Mouse (Mus musculus) liver, adult 2 months (tissue): ENCODE data around the gene Ephx4. TPM values are rescaled to one million over a fixed set of nuclear protein-coding genes. Genes with fewer than 3 reads are reported as not detected.

Source experiments
- DNase-seq: peaks from one replicate; pipeline ENCODE4 v3.0.0-alpha.2; 2011; ENCODE audit warnings: low read depth, low spot score; ENCODE audit errors: extremely low read depth
- H3K27ac ChIP-seq: fragments of 200-500 bp; replicated peaks from 2 replicates; pipeline ENCODE4 v1.5.1; 2012; ENCODE audit warnings: low read depth, mild to moderate bottlenecking, control low read depth, inconsistent platforms, low read length; ENCODE audit not compliant: insufficient read depth
- H3K27me3 ChIP-seq: fragments of 200-500 bp; 2 replicates; pipeline ENCODE4 v1.6.1; 2012; ENCODE audit warnings: mild to moderate bottlenecking, moderate library complexity, low read length, inconsistent platforms; ENCODE audit not compliant: control insufficient read depth, insufficient read depth
- H3K36me3 ChIP-seq: fragments of 200-500 bp; 2 replicates; pipeline ENCODE4 v1.6.1; 2012; ENCODE audit warnings: low read length, inconsistent platforms; ENCODE audit not compliant: control insufficient read depth, insufficient read depth
- H3K4me1 ChIP-seq: fragments of 200-500 bp; 2 replicates; pipeline ENCODE4 v1.6.1; 2011; ENCODE audit warnings: low read length; ENCODE audit not compliant: control insufficient read depth, insufficient read depth
- H3K4me3 ChIP-seq: fragments of 200-500 bp; 2 replicates; pipeline ENCODE4 v1.5.1; 2011; ENCODE audit warnings: low read depth, mild to moderate bottlenecking, control low read depth, low read length, moderate library complexity; ENCODE audit not compliant: insufficient read depth
- H3K79me2 ChIP-seq: fragments of 200-500 bp; 2 replicates; pipeline ENCODE4 v1.6.1; 2012; ENCODE audit warnings: inconsistent platforms, mild to moderate bottlenecking, low read length, moderate library complexity; ENCODE audit not compliant: control insufficient read depth, insufficient read depth
- H3K9ac ChIP-seq: fragments of 200-500 bp; 2 replicates; pipeline ENCODE4 v1.6.1; 2012; ENCODE audit warnings: low read depth, mild to moderate bottlenecking, control low read depth, inconsistent platforms, low read length
- CTCF ChIP-seq: fragments of 200-500 bp; IDR thresholded peaks from 2 replicates; pipeline ENCODE4 v1.5.1; 2011; ENCODE audit warnings: low read depth, low read length, control low read depth
- POLR2A ChIP-seq: fragments of 200-500 bp; IDR thresholded peaks from 2 replicates; pipeline ENCODE4 v1.6.1; 2011; ENCODE audit warnings: low read length, control low read depth; ENCODE audit not compliant: insufficient read depth; ENCODE audit errors: extremely low read depth
- WGBS: fragments of 180-500 bp; shearing (Covaris S2); methylation state at CpG from one replicate; pipeline ENCODE4 v1.1.7; 2018; 5-methylcytosine and 5-hydroxymethylcytosine counted together
- polyA plus RNA-seq: library from polyadenylated mRNA; depleted of rRNA; stranded (reverse); fragments of >200 nt; gene quantifications from 2 replicates; pipeline ENCODE4 v1.2.3, GENCODE M21; 2012; rRNA removed
- total RNA-seq: library from RNA; depleted of rRNA; stranded (reverse); fragments of >200 nt; gene quantifications from 2 replicates; pipeline ENCODE4 v1.2.3, GENCODE M21; 2014; rRNA removed

Ephx4 gene
- total RNA-seq, result 0.65 TPM in 1 of 2 replicates, not detected in the other
- polyA plus RNA-seq, result not detected in 2 replicates

DNA sequence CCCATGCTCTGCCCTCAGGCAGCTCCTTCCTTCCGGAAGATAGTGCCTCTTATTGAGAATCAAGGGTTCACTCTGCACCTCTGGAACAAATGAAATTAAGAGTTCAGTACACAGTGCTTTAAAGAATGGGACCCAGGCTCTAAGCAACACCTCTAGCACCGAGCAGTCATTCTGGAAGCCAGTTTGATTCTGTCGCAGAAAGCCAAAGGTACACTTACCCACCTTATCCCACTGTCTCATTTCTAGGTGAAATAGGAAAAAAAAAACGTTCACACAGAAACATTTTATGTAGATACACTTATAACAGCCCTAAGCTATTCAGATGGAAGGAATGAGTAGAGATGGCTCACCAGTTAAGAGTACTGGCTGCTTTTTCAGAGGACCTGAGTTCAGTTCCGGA is at the start of gene Ephx4:
Gene Ephx4 (plus strand): TSS at position 301 of the 400 bp plus-strand sequence.
- DNase-seq, result no peak
- WGBS, result 36% methylated on average over 5 of the region's 5 CpGs
- Histone ChIP-seq H3K36me3 (no peaks in the 10 kb centered on the region), H3K9ac (peak within 1 kb of the TSS; percentile 32; the same call in 1 of the 2 replicates), H3K27ac (no peak within 1 kb of the TSS), H3K27me3 (peaks cover 11% of the 10 kb centered on the region), H3K4me1 (no peaks in the 10 kb centered on the region), H3K79me2 (no peaks in the 10 kb centered on the region), H3K4me3 (peak within 1 kb of the TSS; percentile 49)
- TF ChIP-seq POLR2A, result no peak
- no peak for TF ChIP-seq CTCF

- Histone ChIP-seq H3K4me3 (no peak overlapping the region), H3K27ac (no peak overlapping the region), H3K79me2 (no peaks in the 10 kb centered on the region), H3K9ac (no peak overlapping the region), H3K36me3 (no peaks in the 10 kb centered on the region), H3K4me1 (no peaks in the 10 kb centered on the region), H3K27me3 (no peaks in the 10 kb centered on the region)
- WGBS, result 73% methylated on average over 3 of the region's 3 CpGs
- no peak for DNase-seq
- TF ChIP-seq POLR2A, result no peak
- TF ChIP-seq CTCF, result no peak
Measured at GRCm38 (mm10) chr5:107353981-107354380, 48.6 kb upstream of the Ephx4 start.

DNA sequence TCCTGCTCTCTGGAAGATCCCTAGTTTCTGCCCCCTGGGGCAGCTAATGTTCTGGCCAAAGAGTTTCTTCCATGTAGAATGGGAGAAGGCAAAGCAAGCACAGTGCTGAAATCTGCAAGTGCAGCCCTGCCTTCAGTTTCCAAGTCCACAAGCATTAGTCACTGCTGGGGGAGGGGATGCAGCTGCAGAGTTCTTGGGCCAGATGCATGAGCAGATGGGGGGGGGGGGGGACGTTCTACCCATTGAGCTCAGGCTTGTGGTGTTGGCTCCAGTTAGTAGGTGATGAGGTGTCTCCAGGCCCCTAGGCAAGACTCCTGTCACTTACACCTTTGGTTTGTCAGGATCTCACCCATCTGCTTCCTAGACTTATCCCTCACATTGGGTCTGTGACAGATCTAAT is 46.7 kb upstream of the Ephx4 start:
- Histone ChIP-seq H3K27me3 (no peaks in the 10 kb centered on the region), H3K36me3 (no peaks in the 10 kb centered on the region), H3K4me3 (no peak overlapping the region), H3K4me1 (no peaks in the 10 kb centered on the region), H3K9ac (no peak overlapping the region), H3K79me2 (no peaks in the 10 kb centered on the region), H3K27ac (no peak overlapping the region)
- DNase-seq, result no peak
- no peak for TF ChIP-seq CTCF
- no peak for TF ChIP-seq POLR2A
- 33% methylated on average over 1 of the region's 1 CpGs for WGBS

GRCm38 (mm10) chr5:107357723-107358122 is 44.8 kb upstream of the Ephx4 start:
- 91% methylated on average over 8 of the region's 8 CpGs for WGBS
- H3K36me3 ChIP-seq, result no peaks in the 10 kb centered on the region
- no peaks in the 10 kb centered on the region for H3K4me1 ChIP-seq
- DNase-seq, result no peak
- H3K79me2 ChIP-seq, result no peaks in the 10 kb centered on the region
- H3K4me3 ChIP-seq, result no peak overlapping the region
- H3K27ac ChIP-seq, result no peak overlapping the region
- H3K9ac ChIP-seq, result no peak overlapping the region
- no peak for TF ChIP-seq POLR2A
- no peak for TF ChIP-seq CTCF
- no peaks in the 10 kb centered on the region for H3K27me3 ChIP-seq

DNA sequence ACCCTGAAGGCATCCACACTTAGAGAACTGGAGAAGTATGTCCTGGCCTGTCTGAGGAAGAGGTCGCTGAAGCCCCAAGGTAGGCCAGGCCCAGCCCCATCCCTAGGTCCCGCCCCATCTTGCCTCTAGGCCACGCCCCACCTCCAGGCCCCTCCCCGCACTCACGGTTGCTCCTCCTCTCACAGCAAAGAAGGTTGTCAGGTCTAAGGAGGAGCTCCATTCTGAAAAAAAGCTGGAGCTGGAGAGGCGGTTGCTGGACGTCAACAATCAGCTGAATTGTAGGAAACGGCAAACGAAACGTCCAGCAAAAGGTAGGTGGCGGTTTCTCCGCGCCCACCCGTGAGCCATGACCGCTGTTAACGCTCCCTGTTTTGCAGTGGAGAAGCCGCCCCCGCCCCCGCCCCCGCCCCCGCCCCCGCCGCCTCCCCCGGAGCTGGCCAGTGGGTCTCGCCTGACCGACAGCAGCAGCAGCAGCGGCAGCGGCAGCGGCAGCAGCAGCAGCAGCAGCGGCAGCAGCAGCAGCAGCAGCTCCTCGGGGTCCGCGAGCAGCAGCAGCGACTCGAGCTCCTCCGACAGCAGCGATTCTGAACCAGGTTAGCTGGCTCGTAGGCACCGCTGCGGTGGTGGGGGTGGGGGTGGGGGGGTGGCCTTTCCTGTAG is 43.0 kb upstream of the Ephx4 start:
- H3K27ac ChIP-seq, result peak overlapping the region; percentile 59
- no peaks in the 10 kb centered on the region for H3K4me1 ChIP-seq
- H3K36me3 ChIP-seq, result no peaks in the 10 kb centered on the region
- H3K27me3 ChIP-seq, result no peaks in the 10 kb centered on the region
- peak overlapping the region; percentile 90 for H3K9ac ChIP-seq
- no peaks in the 10 kb centered on the region for H3K79me2 ChIP-seq
- WGBS, result under 1% methylated on average over 40 of the region's 40 CpGs
- peak; percentile 76 for DNase-seq
- no peak for TF ChIP-seq CTCF
- H3K4me3 ChIP-seq, result peak overlapping the region; percentile 64

DNA sequence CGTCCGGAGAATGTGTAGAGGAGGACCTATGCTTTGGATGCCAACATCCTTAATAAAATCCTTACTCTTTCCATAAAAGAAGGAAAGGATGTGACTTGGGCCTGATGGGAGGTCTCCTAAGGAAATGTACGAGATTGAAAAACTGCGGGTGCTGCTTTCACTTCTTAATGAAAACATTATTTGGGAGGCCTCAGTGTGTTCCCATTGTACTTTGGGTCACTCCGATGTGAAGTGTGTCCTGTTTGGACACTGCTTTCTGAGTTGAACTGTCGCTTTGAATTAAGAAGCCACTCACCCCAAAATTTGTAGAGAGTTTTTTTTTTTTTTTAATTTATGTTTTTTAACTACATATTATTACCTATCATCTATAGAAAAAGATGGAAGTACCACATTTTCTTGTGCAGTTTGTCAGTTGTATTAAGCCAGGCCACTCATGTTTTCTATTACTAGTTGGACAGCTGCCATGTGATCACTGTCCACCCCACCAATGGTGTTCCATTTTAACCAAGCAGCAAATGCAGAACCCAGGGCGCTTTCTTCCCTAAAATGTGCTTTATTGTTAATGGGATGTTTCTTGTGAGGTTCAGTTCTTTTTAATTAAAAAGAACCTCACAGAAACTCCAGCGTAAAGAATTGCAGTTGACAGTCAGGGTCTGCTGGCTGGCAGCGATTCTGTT is 42.3 kb upstream of the Ephx4 start:
- Histone ChIP-seq H3K9ac (peak overlapping the region; percentile 90; the same call in 1 of the 2 replicates), H3K27ac (no peak overlapping the region), H3K36me3 (no peaks in the 10 kb centered on the region), H3K27me3 (no peaks in the 10 kb centered on the region), H3K4me3 (peak overlapping the region; percentile 64), H3K4me1 (no peaks in the 10 kb centered on the region), H3K79me2 (no peaks in the 10 kb centered on the region)
- WGBS, result 28% methylated on average over 9 of the region's 9 CpGs
- TF ChIP-seq CTCF, result no peak
- TF ChIP-seq POLR2A, result no peak
- peak; percentile 43 for DNase-seq
